Mouse (Mus musculus): ENCODE results near the gene Il17ra. TPM values are rescaled to one million over a fixed set of nuclear protein-coding genes. Genes with fewer than 3 reads are reported as not detected.
A peak's percentile ranks its signal among the peaks of the same experiment; 100 is the strongest.

The Il17ra gene
- polyA plus RNA-seq, 1 experiment from 2014 or later: 8.5 TPM

- no peak overlapping the region for H3K4me2 ChIP-seq (ENCODE audit: low read depth, low read length)
- 0 out of 2 replicates have a peak, but pooled peaks have one; percentile 62 for ATAC-seq (ENCODE audit: insufficient read depth, low FRiP score)
- WGBS: 43% methylated on average over 11 of the region's 11 CpGs
These were observed 8.4 kb upstream of the Il17ra start for GRCm38 (mm10) chr6:120454627-120455077.

DNA sequence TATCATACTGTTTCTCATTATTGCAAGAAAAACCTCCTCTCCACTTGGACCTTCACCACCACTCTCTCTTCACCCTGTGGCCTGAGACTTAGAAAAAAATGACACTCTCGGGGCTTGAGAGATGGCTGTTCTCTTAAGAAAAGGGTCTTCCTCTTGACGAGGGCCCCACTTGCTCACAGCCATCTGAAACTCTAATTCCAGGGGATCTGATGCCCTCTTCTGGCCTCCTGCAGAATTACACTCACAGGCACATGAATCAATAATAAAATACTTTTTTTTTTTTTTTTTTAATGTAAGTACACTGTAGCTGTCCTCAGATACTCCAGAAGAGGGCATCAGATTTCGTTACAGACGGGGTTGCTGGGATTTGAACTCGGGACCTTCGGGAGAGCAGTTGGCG is 6.0 kb upstream of the Il17ra start:
- H3K9ac ChIP-seq (ENCODE audit: low read length): no peak overlapping the region
- no peak overlapping the region for H3K4me3 ChIP-seq (replicated peaks; ENCODE audit: low read length)
- no peak overlapping the region for H3K4me2 ChIP-seq (ENCODE audit: low read depth, low read length)
- H3K4me1 ChIP-seq (ENCODE audit: control insufficient read depth, insufficient read depth, low read length): no peaks in the 10 kb centered on the region
- no peak for ATAC-seq (ENCODE audit: insufficient read depth, low FRiP score)
- no peaks in the 10 kb centered on the region for H3K9me3 ChIP-seq (replicated peaks; ENCODE audit: control insufficient read depth, low read length)
- H3K27ac ChIP-seq (ENCODE audit: low read length): no peak overlapping the region
- H3K36me3 ChIP-seq (ENCODE audit: control insufficient read depth, insufficient read depth, low read length): no peaks in the 10 kb centered on the region
- WGBS: 70% methylated on average over 7 of the region's 7 CpGs
- peaks cover 7% of the 10 kb centered on the region; the same call in 1 of the 2 replicates for H3K27me3 ChIP-seq (ENCODE audit: control insufficient read depth, insufficient read depth, low read length)

More at GRCm38 (mm10) chr6:120454627-120455077, 8.4 kb upstream of the Il17ra start:
- H3K4me1 ChIP-seq (ENCODE audit: control insufficient read depth, insufficient read depth, low read length): no peaks in the 10 kb centered on the region
- H3K27ac ChIP-seq (ENCODE audit: low read length): no peak overlapping the region
- no peaks in the 10 kb centered on the region for H3K36me3 ChIP-seq (ENCODE audit: control insufficient read depth, insufficient read depth, low read length)
- H3K4me3 ChIP-seq (replicated peaks; ENCODE audit: low read length): no peak overlapping the region
- no peak overlapping the region for H3K9ac ChIP-seq (ENCODE audit: low read length)
- no peaks in the 10 kb centered on the region for H3K9me3 ChIP-seq (replicated peaks; ENCODE audit: control insufficient read depth, low read length)
- no peaks in the 10 kb centered on the region for H3K27me3 ChIP-seq (ENCODE audit: control insufficient read depth, insufficient read depth, low read length)

- no peak overlapping the region for H3K4me3 ChIP-seq (replicated peaks; ENCODE audit: low read length)
- ATAC-seq (ENCODE audit: insufficient read depth, low FRiP score): no peak
- no peak overlapping the region for H3K27ac ChIP-seq (ENCODE audit: low read length)
- no peak overlapping the region for H3K9ac ChIP-seq (ENCODE audit: low read length)
- no peaks in the 10 kb centered on the region for H3K9me3 ChIP-seq (replicated peaks; ENCODE audit: control insufficient read depth, low read length)
- WGBS: 87% methylated on average over 5 of the region's 5 CpGs
- no peaks in the 10 kb centered on the region for H3K4me1 ChIP-seq (ENCODE audit: control insufficient read depth, insufficient read depth, low read length)
- H3K27me3 ChIP-seq (ENCODE audit: control insufficient read depth, insufficient read depth, low read length): peaks cover 11% of the 10 kb centered on the region; the same call in 1 of the 2 replicates
- H3K36me3 ChIP-seq (ENCODE audit: control insufficient read depth, insufficient read depth, low read length): no peaks in the 10 kb centered on the region
- H3K4me2 ChIP-seq (ENCODE audit: low read depth, low read length): no peak overlapping the region
These were observed 5.3 kb upstream of the Il17ra start for GRCm38 (mm10) chr6:120457751-120458150.

- peaks cover 15% of the 10 kb centered on the region; the same call in 1 of the 2 replicates for H3K27me3 ChIP-seq (ENCODE audit: control insufficient read depth, insufficient read depth, low read length)
- H3K9me3 ChIP-seq (replicated peaks; ENCODE audit: control insufficient read depth, low read length): no peaks in the 10 kb centered on the region
- no peak overlapping the region for H3K4me3 ChIP-seq (replicated peaks; ENCODE audit: low read length)
- H3K27ac ChIP-seq (ENCODE audit: low read length): no peak overlapping the region
- no peaks in the 10 kb centered on the region for H3K36me3 ChIP-seq (ENCODE audit: control insufficient read depth, insufficient read depth, low read length)
- no peak overlapping the region for H3K4me2 ChIP-seq (ENCODE audit: low read depth, low read length)
- 0 out of 2 replicates have a peak, but pooled peaks cover 7% of the 10 kb centered on the region for H3K4me1 ChIP-seq (ENCODE audit: control insufficient read depth, insufficient read depth, low read length)
- no peak overlapping the region for H3K9ac ChIP-seq (ENCODE audit: low read length)
- 69% methylated on average over 15 of the region's 15 CpGs for WGBS
- ATAC-seq (ENCODE audit: insufficient read depth, low FRiP score): no peak
These were observed 1.8 kb upstream of the Il17ra start for GRCm38 (mm10) chr6:120461217-120461616.

- Histone ChIP-seq H3K27ac (ENCODE audit: low read length) (no peak overlapping the region), H3K4me1 (ENCODE audit: control insufficient read depth, insufficient read depth, low read length) (0 out of 2 replicates have a peak, but pooled peaks cover 7% of the 10 kb centered on the region), H3K27me3 (ENCODE audit: control insufficient read depth, insufficient read depth, low read length) (peaks cover 15% of the 10 kb centered on the region; the same call in 1 of the 2 replicates), H3K9me3 (replicated peaks; ENCODE audit: control insufficient read depth, low read length) (no peaks in the 10 kb centered on the region), H3K4me3 (replicated peaks; ENCODE audit: low read length) (no peak overlapping the region), H3K9ac (ENCODE audit: low read length) (no peak overlapping the region), H3K4me2 (ENCODE audit: low read depth, low read length) (no peak overlapping the region), H3K36me3 (ENCODE audit: control insufficient read depth, insufficient read depth, low read length) (no peaks in the 10 kb centered on the region)
- ATAC-seq (ENCODE audit: insufficient read depth, low FRiP score): no peak
- 51% methylated on average over 6 of the region's 6 CpGs for WGBS
These were observed 796 bp upstream of the Il17ra start for GRCm38 (mm10) chr6:120462251-120462650.

GRCm38 (mm10) chr6:120463884-120464283 is 837 bp downstream of the Il17ra start:
- peak overlapping the region; percentile 57 for H3K4me2 ChIP-seq (ENCODE audit: low read depth, low read length)
- peaks cover 15% of the 10 kb centered on the region; the same call in 1 of the 2 replicates for H3K27me3 ChIP-seq (ENCODE audit: control insufficient read depth, insufficient read depth, low read length)
- ATAC-seq (ENCODE audit: insufficient read depth, low FRiP score): peak; percentile 18; the same call in 1 of the 2 replicates
- no peak overlapping the region for H3K27ac ChIP-seq (ENCODE audit: low read length)
- 0 out of 2 replicates have a peak, but pooled peaks cover 7% of the 10 kb centered on the region for H3K4me1 ChIP-seq (ENCODE audit: control insufficient read depth, insufficient read depth, low read length)
- WGBS: 3% methylated on average over 11 of the region's 11 CpGs
- H3K9ac ChIP-seq (ENCODE audit: low read length): peak overlapping the region; percentile 79
- no peaks in the 10 kb centered on the region for H3K36me3 ChIP-seq (ENCODE audit: control insufficient read depth, insufficient read depth, low read length)
- H3K4me3 ChIP-seq (replicated peaks; ENCODE audit: low read length): peak overlapping the region; percentile 70
- H3K9me3 ChIP-seq (replicated peaks; ENCODE audit: control insufficient read depth, low read length): no peaks in the 10 kb centered on the region

GRCm38 (mm10) chr6:120464406-120464939 is 1.4 kb downstream of the Il17ra start:
- H3K27ac ChIP-seq (ENCODE audit: low read length): no peak overlapping the region
- no peaks in the 10 kb centered on the region for H3K36me3 ChIP-seq (ENCODE audit: control insufficient read depth, insufficient read depth, low read length)
- H3K9ac ChIP-seq (ENCODE audit: low read length): no peak overlapping the region
- H3K27me3 ChIP-seq (ENCODE audit: control insufficient read depth, insufficient read depth, low read length): peaks cover 15% of the 10 kb centered on the region; the same call in 1 of the 2 replicates
- 0 out of 2 replicates have a peak, but pooled peaks cover 7% of the 10 kb centered on the region for H3K4me1 ChIP-seq (ENCODE audit: control insufficient read depth, insufficient read depth, low read length)
- peak overlapping the region; percentile 57; the same call in 1 of the 2 replicates for H3K4me2 ChIP-seq (ENCODE audit: low read depth, low read length)
- peak overlapping the region; percentile 70; the same call in 1 of the 2 replicates for H3K4me3 ChIP-seq (replicated peaks; ENCODE audit: low read length)
- H3K9me3 ChIP-seq (replicated peaks; ENCODE audit: control insufficient read depth, low read length): no peaks in the 10 kb centered on the region
- 40% methylated on average over 9 of the region's 9 CpGs for WGBS
- no peak for ATAC-seq (ENCODE audit: insufficient read depth, low FRiP score)

DNA sequence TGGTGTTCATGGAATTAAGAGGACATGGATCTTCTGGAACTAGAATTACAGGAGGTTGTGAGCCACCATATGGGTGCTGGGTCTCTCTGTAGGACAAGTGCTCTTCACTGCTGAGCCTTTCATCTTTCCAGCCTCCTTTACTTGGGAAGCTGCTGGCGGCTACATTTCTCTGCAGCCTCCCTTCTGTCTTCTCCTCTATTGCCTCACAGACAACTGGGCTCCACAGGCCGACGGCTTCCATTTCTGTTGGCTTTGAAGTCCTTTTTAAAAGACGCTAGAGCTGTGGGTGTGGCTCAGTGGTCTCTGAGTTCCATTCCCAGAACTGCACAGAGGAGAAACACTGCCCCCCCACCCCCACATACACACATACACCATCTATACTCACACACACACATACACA is 2.3 kb downstream of the Il17ra start:
- peaks cover 15% of the 10 kb centered on the region; the same call in 1 of the 2 replicates for H3K27me3 ChIP-seq (ENCODE audit: control insufficient read depth, insufficient read depth, low read length)
- WGBS: 40% methylated on average over 4 of the region's 4 CpGs

GRCm38 (mm10) chr6:120466609-120467329 is 3.7 kb downstream of the Il17ra start:
- no peak overlapping the region for H3K4me2 ChIP-seq (ENCODE audit: low read depth, low read length)
- H3K9ac ChIP-seq (ENCODE audit: low read length): no peak overlapping the region
- H3K4me1 ChIP-seq (ENCODE audit: control insufficient read depth, insufficient read depth, low read length): 0 out of 2 replicates have a peak, but pooled peaks cover 7% of the 10 kb centered on the region
- no peak for ATAC-seq (ENCODE audit: insufficient read depth, low FRiP score)
- no peak overlapping the region for H3K4me3 ChIP-seq (replicated peaks; ENCODE audit: low read length)
- H3K9me3 ChIP-seq (replicated peaks; ENCODE audit: control insufficient read depth, low read length): no peaks in the 10 kb centered on the region
- no peaks in the 10 kb centered on the region for H3K36me3 ChIP-seq (ENCODE audit: control insufficient read depth, insufficient read depth, low read length)
- 76% methylated on average over 10 of the region's 10 CpGs for WGBS
- H3K27ac ChIP-seq (ENCODE audit: low read length): no peak overlapping the region
- peaks cover 10% of the 10 kb centered on the region; the same call in 1 of the 2 replicates for H3K27me3 ChIP-seq (ENCODE audit: control insufficient read depth, insufficient read depth, low read length)

More for the DNA sequence above, 2.3 kb downstream of the Il17ra start:
- Histone ChIP-seq H3K27ac (ENCODE audit: low read length) (no peak overlapping the region), H3K9ac (ENCODE audit: low read length) (no peak overlapping the region), H3K36me3 (ENCODE audit: control insufficient read depth, insufficient read depth, low read length) (no peaks in the 10 kb centered on the region), H3K4me2 (ENCODE audit: low read depth, low read length) (no peak overlapping the region), H3K4me1 (ENCODE audit: control insufficient read depth, insufficient read depth, low read length) (0 out of 2 replicates have a peak, but pooled peaks cover 7% of the 10 kb centered on the region), H3K4me3 (replicated peaks; ENCODE audit: low read length) (no peak overlapping the region), H3K9me3 (replicated peaks; ENCODE audit: control insufficient read depth, low read length) (no peaks in the 10 kb centered on the region)
- no peak for ATAC-seq (ENCODE audit: insufficient read depth, low FRiP score)

All from stomach, embryonic 16.5 days (tissue).